In the genomic region with DNA sequence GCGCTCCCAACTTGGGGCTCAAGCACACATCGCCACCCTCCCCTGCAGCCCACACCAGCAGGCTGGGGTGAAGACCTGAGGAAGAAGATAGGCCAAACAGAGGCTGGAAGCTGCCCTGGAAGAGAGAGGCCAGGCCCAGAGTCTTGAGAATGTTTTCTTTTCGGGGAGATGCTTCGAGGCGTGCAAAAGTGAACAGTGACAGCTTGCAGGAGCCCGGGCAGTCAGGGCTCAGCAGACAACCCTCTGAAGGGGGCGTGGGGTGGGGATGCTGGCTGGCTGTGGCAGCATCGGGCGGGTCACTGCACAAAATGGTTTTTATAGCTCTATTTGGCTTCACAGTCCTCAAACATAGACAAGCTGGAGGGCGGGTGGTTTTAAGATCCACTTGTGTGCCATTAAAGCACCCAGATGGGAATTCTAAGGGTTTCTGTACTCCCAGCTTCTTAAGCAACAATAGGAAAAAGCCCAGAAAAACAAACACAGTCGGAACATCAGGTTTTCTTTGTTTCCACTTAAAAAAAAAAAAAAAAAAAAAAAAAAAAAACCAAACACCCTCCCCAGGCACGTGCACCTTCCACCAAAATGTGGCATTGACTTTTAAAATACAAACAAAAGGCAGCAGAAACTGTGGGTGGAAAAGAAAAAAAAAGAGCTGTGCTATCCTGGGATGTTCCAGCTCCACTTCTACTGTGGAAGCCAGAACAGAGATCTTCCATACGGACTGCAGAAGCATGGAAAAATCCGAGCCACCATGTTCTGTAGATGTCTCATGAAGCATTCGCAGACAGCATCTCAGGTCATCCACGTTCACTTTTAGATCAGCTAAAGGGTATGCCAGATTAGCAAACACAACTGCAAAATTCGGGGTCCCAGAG, we compare ENCODE assay signal across 9 mouse cellular contexts.
DNase-seq lines count a peak whose midpoint lies in the region; ATAC-seq lines count a peak whose summit lies in the region.
"Had no signal": no experiment of that assay in that cellular context is flagged by ENCODE, and none has a peak within 500 bp of the region (broad histone marks: within the 10 kb centered on the region; RNA-seq: fewer than 3 reads in every experiment).

No protein-coding gene starts in this region.

- no peak overlapping the region; the same call in 1 of the 2 replicates for H3K27ac ChIP-seq in heart, embryonic 12.5 days (ENCODE audit: poor library complexity, severe bottlenecking)
- peak overlapping the region; percentile 37; the same call in 1 of the 2 replicates for H3K27ac ChIP-seq in embryonic facial prominence, embryonic 10.5 days (replicated peaks)
- H3K27ac ChIP-seq in intestine, embryonic 15.5 days, result peak overlapping the region; percentile 74
- no peak overlapping the region for H3K27ac ChIP-seq in midbrain, embryonic 15.5 days

- H3K4me1 ChIP-seq in heart, embryonic 12.5 days (replicated peaks), result peaks cover 23% of the 10 kb centered on the region
- H3K4me1 ChIP-seq in embryonic facial prominence, embryonic 10.5 days, result peaks cover 9% of the 10 kb centered on the region
- peaks cover 27% of the 10 kb centered on the region for H3K4me1 ChIP-seq in intestine, embryonic 15.5 days (replicated peaks)
- H3K4me1 ChIP-seq in midbrain, embryonic 15.5 days, result peaks cover 8% of the 10 kb centered on the region; the same call in 1 of the 2 replicates

- no peaks in the 10 kb centered on the region for H3K9me3 ChIP-seq in heart, embryonic 12.5 days (replicated peaks)
- H3K9me3 ChIP-seq in embryonic facial prominence, embryonic 10.5 days, result no peaks in the 10 kb centered on the region
- H3K9me3 ChIP-seq in intestine, embryonic 15.5 days, result no peaks in the 10 kb centered on the region
- no peaks in the 10 kb centered on the region for H3K9me3 ChIP-seq in midbrain, embryonic 15.5 days
- H3K9me3 ChIP-seq: G1E had no signal

- H3K9ac ChIP-seq in heart, embryonic 12.5 days, result peak overlapping the region; percentile 62
- H3K9ac ChIP-seq in intestine, embryonic 15.5 days, result 0 out of 2 replicates have a peak overlapping the region, but pooled peaks have one; percentile 17
- H3K9ac ChIP-seq in midbrain, embryonic 15.5 days, result no peak overlapping the region

- DNase-seq in heart, adult 8-10 months (ENCODE audit: low spot score), result no peak
- peak; percentile 35 for DNase-seq in embryonic facial prominence, embryonic 10.5 days (ENCODE audit: low spot score)
- DNase-seq in gastrocnemius, adult 18-20 months (ENCODE audit: low spot score), result no peak
- no peak for DNase-seq in ovary, postnatal 10 days (ENCODE audit: low spot score)
- DNase-seq in embryo, embryonic 11 days, result no peak

- no peaks in the 10 kb centered on the region for H3K36me3 ChIP-seq in heart, embryonic 12.5 days
- no peaks in the 10 kb centered on the region for H3K36me3 ChIP-seq in embryonic facial prominence, embryonic 10.5 days (replicated peaks)
- H3K36me3 ChIP-seq in intestine, embryonic 15.5 days, result no peaks in the 10 kb centered on the region
- H3K36me3 ChIP-seq in midbrain, embryonic 15.5 days (replicated peaks), result no peaks in the 10 kb centered on the region
- H3K36me3 ChIP-seq: G1E had no signal

- no peaks in the 10 kb centered on the region for H3K27me3 ChIP-seq in heart, embryonic 12.5 days (replicated peaks)
- peaks cover 28% of the 10 kb centered on the region; the same call in 1 of the 2 replicates for H3K27me3 ChIP-seq in embryonic facial prominence, embryonic 10.5 days (replicated peaks; ENCODE audit: low read depth, poor library complexity, severe bottlenecking)
- H3K27me3 ChIP-seq in intestine, embryonic 15.5 days (replicated peaks), result no peaks in the 10 kb centered on the region
- H3K27me3 ChIP-seq in midbrain, embryonic 15.5 days (replicated peaks), result no peaks in the 10 kb centered on the region; the same call in 1 of the 2 replicates

- H3K4me3 ChIP-seq in heart, embryonic 12.5 days, result no peak overlapping the region
- H3K4me3 ChIP-seq in embryonic facial prominence, embryonic 10.5 days, result peak overlapping the region; percentile 27; the same call in 1 of the 2 replicates
- H3K4me3 ChIP-seq in intestine, embryonic 15.5 days (replicated peaks), result no peak overlapping the region
- H3K4me3 ChIP-seq in midbrain, embryonic 15.5 days, result no peak overlapping the region

- 42% methylated on average over 17 of the region's 17 CpGs for WGBS in heart, embryonic 12.5 days
- WGBS in embryonic facial prominence, embryonic 10.5 days, result 54% methylated on average over 17 of the region's 17 CpGs
- WGBS in intestine, embryonic 15.5 days, result 46% methylated on average over 17 of the region's 17 CpGs
- 45% methylated on average over 17 of the region's 17 CpGs for WGBS in midbrain, embryonic 15.5 days

- ATAC-seq in heart, embryonic 12.5 days (ENCODE audit: insufficient number of reproducible peaks, low FRiP score), result no peak
- ATAC-seq in intestine, embryonic 15.5 days, result peak; percentile 21; the same call in 1 of the 2 replicates
- 0 out of 2 replicates have a peak, but pooled peaks have one; percentile 9 for ATAC-seq in midbrain, embryonic 15.5 days (replicated peaks)

- peak overlapping the region; percentile 39 for H3K4me2 ChIP-seq in heart, embryonic 12.5 days
- peak overlapping the region; percentile 18 for H3K4me2 ChIP-seq in intestine, embryonic 15.5 days (replicated peaks)
- no peak overlapping the region; the same call in 1 of the 2 replicates for H3K4me2 ChIP-seq in midbrain, embryonic 15.5 days

Comparison
In these comparisons a context has a peak if more than half of its experiments do, and no peak if none do; other contexts are left out.
1. H3K27ac ChIP-seq: peak in embryonic facial prominence, embryonic 10.5 days (single experiment) and intestine, embryonic 15.5 days (single experiment); none in heart, embryonic 12.5 days (single experiment) and midbrain, embryonic 15.5 days (single experiment).